Mouse (Mus musculus) G1E (cell line): ENCODE results near the gene Nenf.

ENCODE experiments used
- CTCF ChIP-seq: IDR thresholded peaks from 2 replicates; pipeline ENCODE4 v1.5.1; 2012; ENCODE audit warnings: low read depth, low read length, inconsistent platforms, mixed read lengths
- GATA1 ChIP-seq: IDR thresholded peaks from 2 replicates; pipeline ENCODE4 v1.6.1; 2012; ENCODE audit warnings: borderline replicate concordance, low read length, inconsistent platforms, mixed read lengths
- GATA2 ChIP-seq: IDR thresholded peaks from 2 replicates; pipeline ENCODE4 v1.6.1; 2012; ENCODE audit warnings: low read depth, low read length, inconsistent platforms, borderline replicate concordance

- TF ChIP-seq GATA1 = no peak
- no peak for TF ChIP-seq CTCF
- TF ChIP-seq GATA2 = no peak
These were observed 58.9 kb downstream of the Nenf start for GRCm38 (mm10) chr1:191259121-191259520.
